9 mouse cellular contexts compared by ENCODE assay signal in the genomic region with DNA sequence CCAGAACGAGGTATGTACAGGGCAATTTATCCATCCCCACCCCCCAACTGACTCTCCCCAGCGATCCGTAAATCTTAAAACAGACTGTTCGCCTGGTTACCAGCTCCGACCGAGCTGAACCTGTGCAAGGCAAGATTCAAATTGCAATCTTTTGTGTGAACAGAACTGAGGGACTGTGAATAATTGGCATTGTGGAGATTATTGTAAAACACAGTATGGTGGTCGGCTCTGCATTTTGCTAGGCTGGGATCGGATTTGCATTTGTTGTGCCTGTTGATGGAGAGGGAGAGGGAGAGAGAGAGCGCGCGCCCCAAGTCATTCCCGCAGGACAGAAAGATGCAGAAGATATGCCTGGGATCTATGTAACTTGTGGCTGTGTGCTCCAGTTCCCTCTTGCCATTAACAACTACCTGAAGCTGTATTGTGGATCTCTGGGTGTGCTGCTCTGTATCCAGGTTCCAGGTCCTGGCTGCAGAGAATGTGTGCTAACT.
DNase-seq lines count a peak whose midpoint lies in the region; ATAC-seq lines count a peak whose summit lies in the region.
"Had no signal": no experiment of that assay in that cellular context is flagged by ENCODE, and none has a peak within 500 bp of the region (broad histone marks: within the 10 kb centered on the region; RNA-seq: fewer than 3 reads in every experiment).

No protein-coding gene starts in this region.

- peak overlapping the region; percentile 58 for H3K27ac ChIP-seq in hindbrain, embryonic 15.5 days (replicated peaks)
- H3K27ac ChIP-seq in neural tube, embryonic 13.5 days (replicated peaks) = peak overlapping the region; percentile 80
- H3K27ac ChIP-seq: liver, embryonic 15.5 days had no signal

- peak overlapping the region; percentile 53 for H3K9ac ChIP-seq in hindbrain, embryonic 15.5 days
- peak overlapping the region; percentile 74 for H3K9ac ChIP-seq in neural tube, embryonic 13.5 days
- H3K9ac ChIP-seq: liver, embryonic 15.5 days had no signal

- H3K4me1 ChIP-seq in hindbrain, embryonic 15.5 days (replicated peaks) = peaks cover 27% of the 10 kb centered on the region
- peaks cover 33% of the 10 kb centered on the region for H3K4me1 ChIP-seq in neural tube, embryonic 13.5 days (replicated peaks)
- H3K4me1 ChIP-seq: liver, embryonic 15.5 days had no signal

- peak; percentile 64 for ATAC-seq in hindbrain, embryonic 15.5 days (ENCODE audit: low FRiP score, low read depth)
- peak; percentile 78 for ATAC-seq in neural tube, embryonic 13.5 days (ENCODE audit: low read depth)

- no peaks in the 10 kb centered on the region for H3K36me3 ChIP-seq in hindbrain, embryonic 15.5 days
- no peaks in the 10 kb centered on the region for H3K36me3 ChIP-seq in neural tube, embryonic 13.5 days
- H3K36me3 ChIP-seq: liver, embryonic 15.5 days had no signal

- WGBS in hindbrain, embryonic 15.5 days = 7% methylated on average over 12 of the region's 12 CpGs
- WGBS in neural tube, embryonic 13.5 days = 11% methylated on average over 12 of the region's 12 CpGs

- peak; percentile 7 to 32 for DNase-seq in layer of hippocampus, postnatal 10 days (ENCODE audit: low spot score in 2 of 2)
- DNase-seq in layer of hippocampus, adult 9-10 months (ENCODE audit: low spot score) = no peak
- peak; percentile 27 for DNase-seq in embryo, embryonic 11.5 days (ENCODE audit: low read depth, low spot score)
- no peak for DNase-seq in adrenal gland, postnatal 14 days
- no peak for DNase-seq in thymus, postnatal 4 days
- DNase-seq in kidney, adult 11 months = no peak

- no peaks in the 10 kb centered on the region for H3K27me3 ChIP-seq in hindbrain, embryonic 15.5 days
- H3K27me3 ChIP-seq in neural tube, embryonic 13.5 days = no peaks in the 10 kb centered on the region
- H3K27me3 ChIP-seq: liver, embryonic 15.5 days had no signal

- H3K9me3 ChIP-seq in hindbrain, embryonic 15.5 days = no peaks in the 10 kb centered on the region
- H3K9me3 ChIP-seq in neural tube, embryonic 13.5 days = no peaks in the 10 kb centered on the region
- H3K9me3 ChIP-seq: liver, embryonic 15.5 days had no signal

- H3K4me2 ChIP-seq in hindbrain, embryonic 15.5 days = peak overlapping the region; percentile 57
- peak overlapping the region; percentile 61 for H3K4me2 ChIP-seq in neural tube, embryonic 13.5 days
- H3K4me2 ChIP-seq: liver, embryonic 15.5 days had no signal

- H3K4me3 ChIP-seq in hindbrain, embryonic 15.5 days = peak overlapping the region; percentile 50
- peak overlapping the region; percentile 46 for H3K4me3 ChIP-seq in neural tube, embryonic 13.5 days
- H3K4me3 ChIP-seq: liver, embryonic 15.5 days had no signal

Comparison
In these comparisons a context has a peak if more than half of its experiments do, and no peak if none do; other contexts are left out.
1. DNase-seq: peak in layer of hippocampus, postnatal 10 days (2 of 2) and embryo, embryonic 11.5 days (single experiment); none in layer of hippocampus, adult 9-10 months (single experiment), adrenal gland, postnatal 14 days (single experiment), thymus, postnatal 4 days (single experiment) and kidney, adult 11 months (single experiment).